Mouse (Mus musculus): ENCODE results near the gene Rbm19.
"Not testable (repeated sequence)": the region's sequence is repeated elsewhere in the genome, so short reads cannot be mapped to it uniquely, and the experiment has no call there.

Gene Rbm19

DNA sequence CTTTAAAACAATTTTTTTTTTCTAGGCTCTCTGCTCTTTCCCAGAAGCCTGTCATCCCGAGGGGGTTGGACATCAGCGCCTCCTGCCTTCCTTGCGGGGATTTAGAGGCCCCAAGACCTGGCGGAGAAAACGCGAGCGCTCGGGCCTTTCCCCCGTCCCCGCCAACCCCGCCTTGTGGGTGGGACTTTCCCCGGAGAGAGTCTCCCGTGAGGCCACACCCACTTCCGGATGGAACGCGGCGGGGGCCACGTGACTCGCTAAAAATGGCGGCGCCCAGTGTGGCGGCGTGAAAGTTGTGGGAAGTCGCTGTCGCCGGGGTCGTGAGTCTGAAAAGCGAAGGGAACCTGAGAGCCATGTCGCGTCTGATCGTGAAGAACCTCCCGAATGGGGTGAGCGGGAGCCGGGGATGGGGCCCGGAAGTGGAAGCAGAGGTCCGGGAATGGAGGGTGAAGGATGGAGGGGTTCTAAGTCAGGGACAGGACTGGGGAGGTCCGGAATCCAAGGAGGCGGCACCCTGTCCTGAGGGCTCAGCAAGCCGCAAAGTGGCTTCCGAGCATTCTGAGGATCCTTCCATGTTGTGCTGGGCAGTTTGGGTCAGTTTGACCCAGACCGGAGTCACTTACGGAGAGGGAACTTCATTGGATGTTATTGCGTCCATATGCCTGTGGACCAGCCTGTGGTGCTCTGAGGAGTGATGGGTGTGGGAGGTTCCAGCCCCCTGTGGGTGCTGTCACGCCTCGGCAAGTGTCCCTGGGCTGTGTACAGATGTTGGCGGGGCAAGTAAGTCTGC, at the start of gene Rbm19:
TSS of gene Rbm19 (plus strand) at position 205 of the 790 bp plus-strand sequence.
- DNase-seq (ENCODE audit: low spot score in 2 of 2): peak; percentile 89 to 92

DNA sequence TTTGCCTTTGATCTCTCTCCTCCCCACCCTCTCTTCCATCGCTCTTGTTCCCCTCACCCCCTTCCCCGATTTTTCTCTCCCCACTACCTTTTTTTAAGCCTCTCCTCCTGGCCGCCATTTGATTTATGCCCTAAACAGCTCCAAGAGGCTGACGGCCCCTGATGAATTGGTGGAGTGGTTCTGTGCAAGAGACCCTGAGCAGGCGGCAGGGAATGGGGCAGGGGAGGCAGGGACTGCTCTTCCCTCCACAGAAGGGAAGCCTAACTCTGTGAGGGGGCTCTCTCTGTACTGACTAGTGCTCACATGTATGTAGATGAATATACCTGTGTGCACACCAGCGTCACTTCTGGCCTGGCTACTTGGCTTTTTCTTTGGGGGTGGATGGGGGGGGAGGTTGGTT, 49.0 kb upstream of the Rbm19 start:
- no peak for DNase-seq (ENCODE audit: low spot score in 2 of 2)

DNA sequence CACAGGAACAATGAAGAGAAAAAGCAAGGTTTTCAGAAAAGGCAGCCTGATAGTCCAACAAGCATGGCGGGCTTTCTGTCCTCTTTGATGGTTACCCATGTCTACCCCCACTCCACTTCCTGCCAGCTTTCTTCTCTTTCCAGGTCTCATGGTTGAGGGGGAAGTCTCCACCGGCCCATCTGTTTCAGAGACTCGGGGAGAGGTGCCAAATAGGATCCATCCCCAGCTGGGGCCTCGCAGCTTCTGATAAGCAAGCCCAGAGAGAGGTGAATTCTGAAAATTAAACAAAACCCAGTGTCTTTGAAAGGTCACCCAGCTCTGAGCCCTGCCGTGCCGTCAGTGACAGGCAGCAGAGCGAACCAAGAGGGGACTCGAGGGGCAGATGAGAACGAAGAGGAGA, 42.2 kb upstream of the Rbm19 start:
- no peak for DNase-seq (ENCODE audit: low spot score in 2 of 2)

DNA sequence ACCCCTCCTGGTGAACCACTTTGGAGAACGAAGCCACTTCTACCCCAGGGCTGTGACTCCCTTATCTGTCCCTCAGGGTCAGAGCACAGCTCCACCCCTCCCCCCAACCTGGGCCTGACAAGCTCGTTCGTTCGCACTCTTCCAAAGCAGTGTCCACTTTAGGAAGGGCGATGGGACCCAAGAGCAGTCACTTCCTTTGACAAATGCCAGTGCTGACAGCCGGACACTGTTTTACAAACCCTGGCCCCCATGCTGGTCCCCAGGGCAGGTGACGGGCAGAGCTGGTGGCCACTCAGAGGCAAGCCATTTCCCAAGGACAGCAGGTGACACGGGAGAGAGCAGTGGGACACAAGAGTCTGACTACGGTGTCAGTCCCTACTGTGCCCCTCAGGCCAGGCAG, 36.2 kb upstream of the Rbm19 start:
- DNase-seq (ENCODE audit: low spot score in 2 of 2): no peak

DNA sequence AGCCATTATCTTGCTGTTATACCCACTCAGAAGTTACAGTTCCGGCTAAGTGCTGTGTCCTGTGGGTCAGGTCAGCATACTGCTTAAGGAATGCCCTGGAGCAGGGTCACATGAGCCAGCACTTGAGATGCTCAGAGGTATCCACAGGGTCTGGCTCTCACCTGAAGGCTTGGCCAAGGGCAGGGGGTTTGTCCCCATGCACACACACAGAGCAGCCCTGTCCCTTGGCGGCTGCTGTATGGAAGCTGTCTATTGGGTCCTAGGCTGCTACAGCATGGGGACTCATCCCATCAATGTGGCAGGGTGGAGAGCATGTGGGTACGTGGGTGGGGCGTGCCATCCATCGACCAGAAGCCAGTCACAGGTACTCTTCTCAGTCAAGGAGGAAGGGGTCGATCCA, 35.8 kb upstream of the Rbm19 start:
- no peak for DNase-seq (ENCODE audit: low spot score in 2 of 2)

DNA sequence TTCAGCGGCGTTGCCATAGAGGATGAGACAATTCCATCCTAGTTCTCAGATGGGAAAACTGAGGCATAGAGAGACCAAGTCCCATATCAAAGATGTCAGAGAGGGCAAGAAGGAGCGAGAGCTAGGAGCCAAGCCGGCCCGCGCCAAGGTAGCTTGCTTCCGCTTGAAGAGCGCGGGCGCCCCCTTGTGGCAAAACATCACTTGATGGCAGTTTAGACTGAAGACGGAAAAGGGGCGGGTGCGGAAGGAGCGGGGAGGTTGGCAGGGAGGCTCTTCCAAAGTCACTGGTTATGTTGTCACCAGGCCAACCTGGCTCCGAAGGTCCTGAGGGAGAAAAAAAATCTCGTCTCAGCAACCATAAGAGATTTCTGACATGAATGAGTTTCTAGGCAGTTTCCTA, 27.7 kb upstream of the Rbm19 start:
- peak; percentile 66 to 77 for DNase-seq (ENCODE audit: low spot score in 2 of 2)

DNA sequence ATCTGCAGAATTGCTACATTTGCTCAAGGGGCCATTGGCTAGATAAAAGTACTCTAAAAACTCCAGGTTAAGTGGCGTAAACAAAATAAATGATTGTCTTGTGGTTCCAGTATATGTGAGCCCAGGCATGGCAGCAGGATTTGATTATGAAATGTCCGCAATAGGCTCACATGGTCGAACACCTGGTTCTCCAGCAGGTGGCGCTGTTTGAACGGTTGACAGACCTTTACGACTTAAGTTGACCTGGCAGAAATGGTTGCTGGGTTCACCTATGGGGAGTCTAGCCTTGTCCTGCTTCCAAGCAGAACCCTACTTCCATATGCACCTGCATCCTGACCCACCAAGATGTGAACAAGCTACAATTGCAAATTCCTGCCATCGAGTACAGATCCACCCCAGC, 21.7 kb upstream of the Rbm19 start:
- DNase-seq (ENCODE audit: low spot score in 2 of 2): peak in 1 of 2 experiments; percentile 23

DNA sequence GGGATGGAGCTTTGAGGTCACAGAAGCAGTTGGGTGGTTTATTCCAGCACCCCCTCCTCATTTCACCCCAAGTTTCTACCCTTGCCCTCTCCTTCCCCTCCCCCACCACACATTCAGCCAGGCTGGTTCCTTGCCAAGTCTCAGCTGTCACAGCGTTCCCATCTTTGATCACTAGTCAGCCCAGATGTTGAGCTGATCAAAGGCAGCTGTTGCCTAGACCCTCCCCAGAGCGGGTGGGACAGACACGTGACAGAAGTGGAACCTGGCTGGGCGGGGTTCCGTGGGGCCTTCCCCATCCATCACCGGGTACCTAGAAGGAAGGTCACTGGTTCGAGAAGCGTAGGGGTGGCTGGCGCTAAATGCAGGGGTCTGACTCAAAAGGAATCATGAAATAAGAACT, 19.2 kb upstream of the Rbm19 start:
- DNase-seq (ENCODE audit: low spot score in 2 of 2): no peak

DNA sequence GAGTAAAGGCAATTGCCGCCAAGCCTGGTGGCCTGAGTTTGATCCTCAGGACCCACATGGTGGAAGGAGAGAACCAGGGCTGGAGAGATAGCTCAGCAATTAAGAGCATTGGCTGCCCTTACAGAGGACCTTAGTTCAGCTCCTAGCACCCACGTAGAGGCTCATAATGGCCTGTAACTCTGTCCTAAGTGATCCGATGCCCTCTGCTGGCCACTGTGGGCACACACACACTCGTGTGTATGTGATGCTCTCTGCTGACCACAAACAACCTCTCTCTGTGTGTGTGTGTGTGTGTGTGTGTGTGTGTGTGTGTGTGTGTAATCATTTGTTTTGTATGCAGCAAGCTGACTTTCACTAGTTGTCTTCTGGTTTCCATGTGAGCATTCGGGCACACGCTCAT, 15.5 kb upstream of the Rbm19 start:
- no peak for DNase-seq (ENCODE audit: low spot score in 2 of 2)

DNA sequence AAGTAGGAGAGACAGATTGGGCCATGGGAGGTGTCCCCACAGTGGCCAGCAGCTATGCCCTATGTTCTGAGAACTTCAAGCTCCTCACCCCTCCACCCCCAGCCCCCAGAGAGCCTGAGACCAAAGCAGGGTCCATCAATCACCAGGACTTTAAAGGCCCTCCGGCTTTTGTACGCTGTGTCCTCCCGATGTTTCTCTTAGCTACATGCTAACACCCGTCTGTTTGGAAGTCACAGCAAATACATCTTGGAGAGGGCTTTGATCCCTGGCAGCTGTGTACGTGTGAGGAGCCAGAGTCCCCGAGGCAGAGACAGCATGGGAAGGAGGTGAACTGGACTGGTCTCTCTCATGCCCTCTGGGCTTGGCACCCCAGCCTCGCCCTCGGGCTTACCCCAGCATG, 14.2 kb upstream of the Rbm19 start:
- DNase-seq (ENCODE audit: low spot score in 2 of 2): no peak

DNA sequence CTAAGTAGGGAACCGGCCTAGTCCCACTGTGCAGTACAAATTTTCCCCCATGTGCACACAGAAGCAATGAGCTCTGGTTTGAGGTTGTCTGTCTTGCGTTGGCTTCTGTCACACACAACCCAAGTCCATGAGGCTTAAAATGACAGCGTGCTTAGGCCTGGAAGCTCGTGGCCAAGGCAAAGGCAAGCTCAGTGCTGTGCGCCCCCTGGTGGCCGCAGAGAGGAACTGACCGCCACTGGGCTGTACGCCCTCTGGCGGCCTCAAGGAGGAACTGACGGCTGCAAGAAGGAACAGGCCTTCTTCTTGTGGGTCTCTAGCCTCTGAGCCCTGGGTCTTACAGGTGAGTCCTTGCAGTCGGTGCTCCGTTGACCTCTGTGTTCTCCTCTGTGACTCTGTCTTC, 13.5 kb upstream of the Rbm19 start:
- peak in 1 of 2 experiments; percentile 25 for DNase-seq (ENCODE audit: low spot score in 2 of 2)

DNA sequence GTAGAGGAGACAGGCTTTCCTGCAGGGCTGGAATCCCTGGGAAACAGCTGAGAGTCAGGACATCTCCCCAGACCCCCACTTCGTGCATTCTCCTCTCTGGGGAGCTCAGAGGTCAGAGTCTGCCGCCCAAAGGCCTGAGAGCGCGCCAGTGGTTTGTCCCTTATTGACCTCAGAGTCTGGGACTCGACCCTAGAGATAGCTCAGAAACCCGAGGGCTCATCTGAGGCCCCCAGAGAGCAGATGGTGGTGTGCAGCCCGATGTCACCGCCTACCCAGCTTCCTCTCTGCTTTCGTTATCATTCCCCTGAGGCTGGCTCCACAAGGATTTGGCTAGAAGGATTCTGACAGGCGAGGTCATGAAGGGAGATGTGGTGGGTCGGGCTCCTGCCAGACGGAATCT, 12.8 kb upstream of the Rbm19 start:
- DNase-seq (ENCODE audit: low spot score in 2 of 2): no peak

DNA sequence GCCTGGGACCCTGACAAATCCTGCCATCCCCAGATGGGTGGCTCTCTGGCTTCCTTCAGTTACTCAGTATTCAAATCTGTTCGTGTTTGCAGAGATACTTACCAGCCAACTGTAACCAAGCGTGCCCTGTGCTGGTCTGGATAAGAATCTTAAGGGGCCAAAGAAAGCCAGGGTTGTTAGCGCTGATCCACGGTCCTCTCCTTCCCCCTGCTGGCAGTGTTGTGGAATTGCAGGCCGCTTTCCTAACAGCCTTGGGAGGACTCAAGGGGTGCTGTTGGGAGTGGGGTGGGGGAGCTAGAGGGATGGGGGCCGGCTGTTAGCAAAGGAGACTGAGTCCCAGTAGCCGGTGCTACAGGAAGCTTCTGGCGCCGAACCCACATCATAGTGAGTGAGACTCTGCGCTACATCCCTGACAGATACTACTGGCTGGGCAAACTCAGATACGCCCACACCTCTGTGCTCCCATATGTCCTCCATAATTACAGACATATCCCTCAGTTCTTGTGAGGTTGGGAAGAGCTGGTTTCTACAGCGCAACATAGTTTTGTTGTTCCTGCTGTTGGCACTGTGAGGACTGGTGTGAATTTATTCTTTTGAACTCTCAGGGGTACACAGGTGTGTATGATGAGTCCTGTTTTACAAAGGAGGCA, 9.7 kb upstream of the Rbm19 start:
- no peak for DNase-seq (ENCODE audit: low spot score in 2 of 2)

DNA sequence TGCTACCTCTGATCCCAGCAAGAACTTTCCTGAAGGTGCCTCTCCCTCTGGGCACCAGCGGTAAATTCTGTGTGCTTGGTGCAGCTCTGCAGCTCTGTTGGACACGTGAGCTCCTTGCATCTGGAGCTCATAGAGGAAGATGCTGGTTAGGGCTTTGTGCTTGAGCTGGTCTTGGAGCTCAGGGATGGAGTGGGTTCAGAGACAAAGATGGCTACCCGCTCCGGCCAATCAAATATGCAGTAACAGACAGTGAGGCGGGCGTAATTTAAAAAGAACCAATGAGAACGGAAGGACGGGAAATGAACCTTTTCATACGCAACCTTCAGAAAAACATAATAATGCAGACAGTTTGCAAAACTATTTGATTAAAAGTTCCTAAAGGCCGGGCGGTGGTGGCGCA, 1.9 kb upstream of the Rbm19 start:
- DNase-seq (ENCODE audit: low spot score in 2 of 2): no peak

DNA sequence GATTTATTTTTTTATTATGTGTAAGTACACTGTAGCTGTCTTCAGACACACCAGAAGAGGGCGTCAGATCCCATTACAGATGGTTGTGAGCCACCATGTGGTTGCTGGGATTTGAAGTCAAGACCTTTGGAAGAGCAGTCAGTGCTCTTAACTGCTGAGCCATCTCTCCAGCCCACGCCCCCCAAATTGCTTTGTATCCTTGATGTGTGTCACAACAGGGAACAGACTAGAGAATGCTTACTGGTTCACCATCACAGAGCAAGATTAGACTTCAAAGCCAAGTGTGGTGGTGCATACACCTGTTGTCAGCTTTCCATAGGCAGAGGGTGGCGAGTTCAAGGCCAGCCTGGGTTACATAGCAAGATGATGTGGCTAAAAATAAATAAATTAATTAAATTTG, 896 bp downstream of the Rbm19 start:
- DNase-seq (ENCODE audit: low spot score in 2 of 2): not testable (repeated sequence)

DNA sequence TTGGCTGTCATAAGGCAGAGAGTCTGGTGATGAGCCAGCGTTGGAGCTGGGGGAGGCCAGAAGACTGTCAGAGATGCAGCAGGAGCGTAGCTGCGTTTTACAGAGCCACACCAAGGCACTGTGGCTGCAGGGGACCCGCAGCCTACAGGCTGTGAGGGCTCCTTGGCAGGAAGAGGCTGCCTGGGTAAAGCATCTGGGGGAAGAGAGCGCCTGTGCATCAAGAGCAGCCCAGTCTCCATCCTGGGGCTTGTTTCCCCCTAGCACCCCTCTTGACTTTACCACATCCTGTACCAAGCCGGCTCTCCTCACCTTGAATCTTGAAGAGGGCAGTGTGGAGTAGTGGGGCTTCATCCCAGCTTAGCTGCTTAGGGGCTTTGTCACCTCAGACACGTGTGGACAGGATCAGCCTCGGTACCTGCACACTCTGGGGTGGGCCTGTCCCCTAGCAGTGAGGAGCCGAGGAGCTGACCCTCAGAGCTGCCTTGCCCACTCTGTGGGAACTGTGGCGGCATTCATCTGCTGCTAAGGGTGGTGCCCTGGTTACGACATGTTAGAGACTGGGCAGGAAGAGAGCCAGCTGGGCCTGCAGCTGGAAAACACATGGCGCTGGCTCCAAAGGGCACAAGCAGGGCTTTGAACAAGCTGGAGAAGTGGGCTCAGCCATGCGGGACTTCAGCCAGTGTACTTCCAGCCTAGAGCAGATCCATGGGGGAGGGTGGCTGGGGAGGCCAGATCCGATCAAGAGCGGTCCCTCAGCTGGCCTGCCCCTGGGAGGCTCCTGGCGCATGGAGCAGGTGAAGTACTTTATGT, 8.8 kb downstream of the Rbm19 start:
- no peak for DNase-seq (ENCODE audit: low spot score in 2 of 2)

DNA sequence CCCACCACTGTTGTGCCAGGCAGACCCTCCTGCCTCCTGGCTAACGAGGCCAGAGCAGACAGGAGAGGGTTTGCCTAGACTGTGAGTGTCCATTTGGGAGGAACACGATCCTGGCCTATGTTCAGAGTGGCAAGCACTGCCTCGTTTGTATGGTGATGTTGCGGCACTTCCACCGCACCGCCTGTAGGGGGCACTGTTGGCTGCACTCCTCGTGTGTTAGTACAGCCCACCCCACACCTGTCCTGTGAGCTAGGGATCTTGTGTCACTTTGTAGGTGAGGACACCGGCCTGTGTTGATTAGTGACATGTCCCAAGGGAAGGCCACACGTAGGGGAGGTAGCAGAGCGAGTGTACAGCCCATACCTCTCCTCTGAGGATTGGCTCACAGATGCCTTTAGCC, 11.4 kb downstream of the Rbm19 start:
- no peak for DNase-seq (ENCODE audit: low spot score in 2 of 2)

DNA sequence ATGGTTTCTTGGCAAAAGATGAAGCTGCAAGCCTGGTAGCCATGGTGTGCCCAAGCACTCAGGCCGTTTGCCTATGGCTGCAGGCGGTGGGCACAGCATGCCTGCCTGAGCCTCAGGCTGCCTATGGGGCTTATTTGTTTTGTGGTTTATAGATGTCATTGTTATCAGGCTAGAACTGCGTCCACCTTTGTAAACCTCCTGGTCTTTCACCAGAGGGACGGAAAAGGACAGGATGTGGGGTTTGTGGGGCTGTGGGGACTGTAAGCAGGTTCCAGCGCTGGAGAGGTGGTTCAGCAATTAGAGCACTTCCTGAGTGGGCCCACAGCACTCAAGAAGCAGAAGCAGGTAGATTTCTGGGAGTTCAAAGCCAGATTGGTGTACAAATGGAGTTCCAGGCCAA, 12.2 kb downstream of the Rbm19 start:
- no peak for DNase-seq (ENCODE audit: low spot score in 2 of 2)

DNA sequence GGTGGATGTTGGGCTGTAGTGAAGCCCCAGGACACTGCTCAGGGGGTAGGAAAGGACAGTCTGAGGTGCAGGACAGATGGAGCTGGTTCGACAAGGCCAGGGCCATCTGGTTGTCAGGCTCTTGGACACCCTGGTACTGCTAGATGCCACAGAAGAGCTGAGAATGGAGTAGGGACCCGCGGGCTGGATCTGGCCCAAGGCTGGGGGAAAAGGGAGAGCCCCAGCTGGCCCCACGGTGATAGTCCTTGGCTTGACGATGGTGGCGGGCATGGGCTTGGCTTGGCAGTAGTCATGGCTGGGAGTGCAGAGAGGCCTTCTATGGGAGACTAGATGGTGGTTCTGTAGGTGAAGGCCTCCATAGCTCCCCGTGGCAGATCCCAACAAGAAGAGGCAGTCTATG, 12.8 kb downstream of the Rbm19 start:
- no peak for DNase-seq (ENCODE audit: low spot score in 2 of 2)

DNA sequence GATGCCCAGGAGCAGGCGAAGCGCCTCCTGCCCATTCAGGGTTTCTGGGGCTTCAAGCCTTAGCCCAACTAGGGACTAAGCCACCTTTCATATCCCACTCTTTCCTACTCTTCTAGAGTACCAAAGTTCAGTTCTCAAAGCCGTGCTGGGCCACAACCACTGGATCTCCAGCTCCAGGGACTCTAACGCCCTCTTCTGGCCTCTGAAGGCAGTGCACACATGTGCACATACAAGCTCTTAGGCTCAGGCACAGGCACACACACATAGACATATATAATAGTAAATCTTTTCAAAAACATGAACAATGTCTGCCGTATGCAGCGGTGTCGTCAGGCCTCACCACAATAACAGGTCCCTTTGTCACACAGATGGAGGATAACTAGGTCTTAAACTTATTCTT, 13.5 kb downstream of the Rbm19 start:
- no peak for DNase-seq (ENCODE audit: low spot score in 2 of 2)

DNA sequence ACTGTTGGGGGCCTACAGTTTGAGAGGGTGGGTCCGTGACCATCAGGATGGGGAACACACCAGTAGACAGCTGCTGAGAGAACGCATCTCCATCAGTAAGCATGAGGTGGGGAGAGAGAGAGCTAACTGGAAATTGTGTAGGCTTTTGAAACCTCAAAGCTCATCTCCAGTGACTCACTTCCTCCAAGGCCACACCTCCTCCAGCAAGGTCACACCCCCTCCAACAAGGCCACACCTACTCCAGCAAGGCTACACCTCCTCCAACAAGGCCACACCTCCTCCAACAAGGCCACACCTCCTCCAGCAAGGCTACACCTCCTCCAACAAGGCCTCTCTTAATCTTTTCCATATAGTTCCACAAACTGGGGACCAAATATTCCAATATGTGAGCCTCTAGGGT, 13.9 kb downstream of the Rbm19 start:
- peak; percentile 31 for DNase-seq (ENCODE audit: low spot score in 2 of 2)

DNA sequence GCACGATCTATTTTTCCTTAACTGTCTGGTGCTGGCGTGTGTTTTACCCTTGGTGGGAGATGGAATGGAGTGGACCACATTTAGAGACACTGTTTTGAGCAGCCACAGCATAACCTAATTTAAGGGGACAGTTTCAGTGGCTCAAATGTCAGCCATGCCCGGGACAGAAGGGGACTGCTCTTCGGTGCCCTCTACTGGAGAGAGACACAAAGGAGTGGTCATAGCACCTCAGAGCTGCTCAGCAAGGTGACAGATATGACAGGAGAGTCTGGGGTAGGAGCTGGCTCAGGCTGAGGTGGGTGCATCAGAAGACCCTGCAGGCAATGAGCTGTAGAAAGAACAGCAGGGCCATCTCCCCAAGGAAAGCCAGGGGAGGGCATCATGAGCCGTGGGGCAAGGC, 15.3 kb downstream of the Rbm19 start:
- peak in 1 of 2 experiments; percentile 37 for DNase-seq (ENCODE audit: low spot score in 2 of 2)

DNA sequence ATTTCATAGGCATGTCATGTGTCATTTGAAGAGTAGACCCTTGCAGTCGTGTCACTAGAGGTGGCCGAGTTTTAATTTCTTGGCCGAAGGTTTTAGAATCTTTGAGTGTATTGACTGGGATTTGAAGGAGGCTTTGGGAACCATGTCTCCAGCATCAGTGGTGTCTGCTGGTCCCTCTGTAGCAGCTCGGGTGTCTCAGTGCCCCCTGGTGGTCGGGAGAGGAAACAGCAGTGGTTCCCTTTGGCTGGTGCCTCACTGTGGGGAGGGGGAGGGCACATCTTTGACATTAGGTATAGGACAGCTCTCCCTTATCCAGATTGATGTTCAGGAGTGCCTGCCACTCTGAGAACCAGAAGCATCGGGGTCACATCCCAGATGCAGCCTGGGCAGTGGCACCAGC, 17.7 kb downstream of the Rbm19 start:
- DNase-seq (ENCODE audit: low spot score in 2 of 2): peak; percentile 37 to 38

Measured in spleen, postnatal 36 days (tissue).